Mouse (Mus musculus) cortical plate, adult 2 months (tissue): ENCODE data around the gene Osbpl10.

ENCODE experiments used
- CTCF ChIP-seq: fragments of 200-500 bp; IDR thresholded peaks from 2 replicates; pipeline ENCODE4 v1.5.1; 2011; ENCODE audit warnings: mild to moderate bottlenecking, control low read depth, low read length; ENCODE audit not compliant: insufficient read depth; ENCODE audit errors: extremely low read depth
- POLR2A ChIP-seq: fragments of 200-500 bp; IDR thresholded peaks from 2 replicates; pipeline ENCODE4 v1.6.1; 2011; ENCODE audit warnings: mild to moderate bottlenecking, low read length, control low read depth; ENCODE audit not compliant: insufficient read depth; ENCODE audit errors: extremely low read depth

GRCm38 (mm10) chr9:115257733-115258286 is 279.4 kb downstream of the Osbpl10 start:
- no peak for TF ChIP-seq POLR2A
- TF ChIP-seq CTCF = no peak
